Mouse (Mus musculus): Measurements from ENCODE around the gene Acads. TPM values are rescaled to one million over a fixed set of nuclear protein-coding genes. Genes with fewer than 3 reads are reported as not detected.
"Not testable (repeated sequence)": the region's sequence is repeated elsewhere in the genome, so short reads cannot be mapped to it uniquely, and the experiment has no call there.

Gene Acads
- polyA plus RNA-seq, 1 experiment from 2014 or later: 38.5 TPM

- no peaks in the 10 kb centered on the region for H3K27me3 ChIP-seq
- no peak overlapping the region for H3K27ac ChIP-seq (replicated peaks)
- H3K4me3 ChIP-seq: no peak overlapping the region
- ATAC-seq (ENCODE audit: low FRiP score, low read depth): no peak
- no peak overlapping the region for H3K9ac ChIP-seq (replicated peaks)
- whole genome bisulfite sequencing: 89% methylated on average over 5 of the region's 5 CpGs
- H3K36me3 ChIP-seq: peaks cover 50% of the 10 kb centered on the region
- no peak overlapping the region for H3K4me2 ChIP-seq (replicated peaks)
- no peaks in the 10 kb centered on the region for H3K9me3 ChIP-seq
- H3K4me1 ChIP-seq: no peaks in the 10 kb centered on the region
Observed at GRCm38 (mm10) chr5:115081636-115082035, 37.5 kb downstream of the Acads start.

- ATAC-seq (ENCODE audit: low FRiP score, low read depth): no peak
- WGBS: 54% methylated on average over 5 of the region's 5 CpGs
- H3K4me2 ChIP-seq (replicated peaks): no peak overlapping the region
- no peaks in the 10 kb centered on the region for H3K27me3 ChIP-seq
- H3K9ac ChIP-seq (replicated peaks): no peak overlapping the region
- H3K4me1 ChIP-seq: no peaks in the 10 kb centered on the region
- H3K27ac ChIP-seq (replicated peaks): no peak overlapping the region
- peaks cover 14% of the 10 kb centered on the region; the same call in 1 of the 2 replicates for H3K36me3 ChIP-seq
- H3K9me3 ChIP-seq: no peaks in the 10 kb centered on the region
- H3K4me3 ChIP-seq: no peak overlapping the region
Observed at GRCm38 (mm10) chr5:115076144-115076901, 42.8 kb downstream of the Acads start.

- H3K27me3 ChIP-seq: no peaks in the 10 kb centered on the region
Observed at GRCm38 (mm10) chr5:115074749-115075148, 44.4 kb downstream of the Acads start.

GRCm38 (mm10) chr5:115073306-115073705 lies 45.8 kb downstream of the Acads start:
- H3K27ac ChIP-seq (replicated peaks); H3K4me1 ChIP-seq; ATAC-seq (ENCODE audit: low FRiP score, low read depth); H3K27me3 ChIP-seq; H3K9ac ChIP-seq (replicated peaks); H3K4me3 ChIP-seq; H3K4me2 ChIP-seq (replicated peaks); H3K9me3 ChIP-seq: not testable (repeated sequence)
- peaks cover 13% of the 10 kb centered on the region; the same call in 1 of the 2 replicates for H3K36me3 ChIP-seq
- 85% methylated on average over 8 of the region's 8 CpGs for WGBS

More at GRCm38 (mm10) chr5:115074749-115075148, 44.4 kb downstream of the Acads start:
- Histone ChIP-seq H3K36me3 (peaks cover 13% of the 10 kb centered on the region; the same call in 1 of the 2 replicates), H3K4me2 (replicated peaks) (no peak overlapping the region), H3K9ac (replicated peaks) (no peak overlapping the region), H3K27ac (replicated peaks) (no peak overlapping the region), H3K9me3 (no peaks in the 10 kb centered on the region), H3K4me3 (no peak overlapping the region), H3K4me1 (no peaks in the 10 kb centered on the region)
- 81% methylated on average over 4 of the region's 4 CpGs for WGBS
- ATAC-seq (ENCODE audit: low FRiP score, low read depth): no peak

- peaks cover 13% of the 10 kb centered on the region; the same call in 1 of the 2 replicates for H3K36me3 ChIP-seq
- no peak overlapping the region for H3K27ac ChIP-seq (replicated peaks)
- H3K27me3 ChIP-seq: no peaks in the 10 kb centered on the region
- H3K4me3 ChIP-seq: no peak overlapping the region
- no peaks in the 10 kb centered on the region for H3K4me1 ChIP-seq
- no peak overlapping the region for H3K4me2 ChIP-seq (replicated peaks)
- no peak overlapping the region for H3K9ac ChIP-seq (replicated peaks)
- ATAC-seq (ENCODE audit: low FRiP score, low read depth): no peak
- WGBS: 95% methylated on average over 7 of the region's 7 CpGs
- no peaks in the 10 kb centered on the region for H3K9me3 ChIP-seq
Observed at GRCm38 (mm10) chr5:115072143-115072542, 47.0 kb downstream of the Acads start.

- H3K27ac ChIP-seq (replicated peaks): no peak overlapping the region
Observed at GRCm38 (mm10) chr5:115071096-115071901, 47.8 kb downstream of the Acads start.

GRCm38 (mm10) chr5:115070457-115070856 lies 48.7 kb downstream of the Acads start:
- Histone ChIP-seq H3K4me2 (replicated peaks) (no peak overlapping the region), H3K36me3 (peaks cover 12% of the 10 kb centered on the region; the same call in 1 of the 2 replicates), H3K4me1 (no peaks in the 10 kb centered on the region), H3K9ac (replicated peaks) (no peak overlapping the region), H3K27ac (replicated peaks) (no peak overlapping the region), H3K9me3 (no peaks in the 10 kb centered on the region), H3K27me3 (no peaks in the 10 kb centered on the region), H3K4me3 (no peak overlapping the region)
- 97% methylated on average over 2 of the region's 2 CpGs for WGBS
- ATAC-seq (ENCODE audit: low FRiP score, low read depth): no peak

More at GRCm38 (mm10) chr5:115071096-115071901, 47.8 kb downstream of the Acads start:
- Histone ChIP-seq H3K4me2 (replicated peaks) (no peak overlapping the region), H3K4me3 (no peak overlapping the region), H3K36me3 (peaks cover 13% of the 10 kb centered on the region; the same call in 1 of the 2 replicates), H3K9ac (replicated peaks) (no peak overlapping the region), H3K9me3 (no peaks in the 10 kb centered on the region), H3K27me3 (no peaks in the 10 kb centered on the region), H3K4me1 (no peaks in the 10 kb centered on the region)
- 93% methylated on average over 11 of the region's 11 CpGs for WGBS
- no peak for ATAC-seq (ENCODE audit: low FRiP score, low read depth)

GRCm38 (mm10) chr5:115069611-115070010 lies 49.5 kb downstream of the Acads start:
- Histone ChIP-seq H3K27me3 (no peaks in the 10 kb centered on the region), H3K9ac (replicated peaks) (no peak overlapping the region), H3K4me2 (replicated peaks) (no peak overlapping the region), H3K4me3 (no peak overlapping the region), H3K4me1 (no peaks in the 10 kb centered on the region), H3K27ac (replicated peaks) (no peak overlapping the region), H3K36me3 (peaks cover 10% of the 10 kb centered on the region; the same call in 1 of the 2 replicates), H3K9me3 (no peaks in the 10 kb centered on the region)
- no peak for ATAC-seq (ENCODE audit: low FRiP score, low read depth)
- WGBS: 89% methylated on average over 3 of the region's 3 CpGs

- no peak for ATAC-seq (ENCODE audit: low FRiP score, low read depth)
- Histone ChIP-seq H3K9ac (replicated peaks) (no peak overlapping the region), H3K9me3 (no peaks in the 10 kb centered on the region), H3K4me3 (no peak overlapping the region), H3K27me3 (no peaks in the 10 kb centered on the region), H3K4me2 (replicated peaks) (no peak overlapping the region), H3K4me1 (no peaks in the 10 kb centered on the region), H3K36me3 (0 out of 2 replicates have a peak, but pooled peaks cover 9% of the 10 kb centered on the region), H3K27ac (replicated peaks) (no peak overlapping the region)
- 93% methylated on average over 11 of the region's 11 CpGs for WGBS
Observed at GRCm38 (mm10) chr5:115068671-115069421, 50.3 kb downstream of the Acads start.

GRCm38 (mm10) chr5:115066245-115066644 lies 52.9 kb downstream of the Acads start:
- no peak overlapping the region for H3K9ac ChIP-seq (replicated peaks)
- H3K4me3 ChIP-seq: no peak overlapping the region
- H3K27me3 ChIP-seq: no peaks in the 10 kb centered on the region
- H3K4me2 ChIP-seq (replicated peaks): no peak overlapping the region
- no peaks in the 10 kb centered on the region for H3K4me1 ChIP-seq
- H3K36me3 ChIP-seq: 0 out of 2 replicates have a peak, but pooled peaks cover 19% of the 10 kb centered on the region
- no peak for ATAC-seq (ENCODE audit: low FRiP score, low read depth)
- H3K9me3 ChIP-seq: no peaks in the 10 kb centered on the region
- H3K27ac ChIP-seq (replicated peaks): no peak overlapping the region
- WGBS: 84% methylated on average over 4 of the region's 4 CpGs

GRCm38 (mm10) chr5:115063391-115063790 lies 55.8 kb downstream of the Acads start:
- WGBS: 93% methylated on average over 7 of the region's 7 CpGs
- Histone ChIP-seq H3K4me1 (no peaks in the 10 kb centered on the region), H3K9ac (replicated peaks) (no peak overlapping the region), H3K27me3 (no peaks in the 10 kb centered on the region), H3K27ac (replicated peaks) (no peak overlapping the region), H3K36me3 (0 out of 2 replicates have a peak, but pooled peaks cover 19% of the 10 kb centered on the region), H3K4me2 (replicated peaks) (no peak overlapping the region), H3K9me3 (no peaks in the 10 kb centered on the region), H3K4me3 (no peak overlapping the region)
- no peak for ATAC-seq (ENCODE audit: low FRiP score, low read depth)

All from midbrain, embryonic 12.5 days (tissue).